Mouse (Mus musculus) spleen, adult 12 weeks (tissue): ENCODE results near the gene Syngr1.
"Not testable (repeated sequence)": the region's sequence is repeated elsewhere in the genome, so short reads cannot be mapped to it uniquely, and the experiment has no call there.

ENCODE experiments used
- DNase-seq: peaks from one replicate; pipeline ENCODE4 v3.0.0; 2022; ENCODE audit warnings: low spot score

The Syngr1 gene

DNA sequence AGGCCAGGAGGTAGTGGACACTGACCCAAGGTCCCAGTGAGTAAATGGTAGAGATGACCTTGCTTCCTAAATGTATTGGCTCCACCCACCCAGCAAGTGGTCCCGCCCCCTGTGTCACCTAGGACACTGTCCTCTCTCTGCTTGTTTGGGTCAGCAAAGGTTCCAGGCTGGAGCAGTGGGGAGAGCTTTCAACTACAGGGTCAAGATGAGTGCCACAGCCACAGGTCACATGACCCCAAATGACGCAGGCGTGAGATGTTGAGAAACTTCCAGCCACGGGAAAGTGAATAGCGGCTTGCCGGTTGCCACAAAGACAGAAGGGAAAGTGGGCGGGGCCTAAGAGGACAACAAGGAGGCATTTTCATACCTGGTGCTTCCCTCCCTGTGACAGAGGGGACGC, 26.0 kb downstream of the Syngr1 start:
- DNase-seq, result no peak

- DNase-seq, result no peak
Measured at GRCm38 (mm10) chr15:80119076-80119475, 27.9 kb downstream of the Syngr1 start.

DNA sequence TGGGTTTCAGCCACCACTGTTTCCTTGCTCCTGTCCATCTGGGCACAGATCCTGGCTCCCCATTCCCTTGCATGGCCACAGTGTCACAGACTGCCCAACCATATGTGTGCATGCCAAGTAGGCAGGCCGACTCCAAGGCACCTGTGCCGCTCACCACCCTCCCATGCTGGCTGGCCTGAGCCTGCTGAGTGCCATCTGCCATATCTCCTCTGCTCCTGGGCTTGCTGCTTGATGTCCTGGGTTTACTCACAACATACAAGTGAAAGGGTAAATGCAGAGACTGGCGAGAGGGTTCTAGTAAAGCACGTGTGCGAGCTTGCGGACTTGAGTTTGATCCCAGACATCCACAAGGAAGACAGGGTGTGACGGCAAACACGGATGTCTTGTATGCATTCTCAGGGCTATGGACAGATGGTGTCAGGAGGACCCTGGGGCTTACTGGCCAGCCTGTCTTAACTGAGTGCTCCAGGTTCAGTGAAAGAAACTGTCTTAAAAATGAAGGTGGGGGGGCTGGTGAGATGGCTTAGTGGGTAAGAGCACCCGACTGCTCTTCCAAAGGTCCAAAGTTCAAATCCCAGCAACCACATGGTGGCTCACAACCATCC, 30.7 kb downstream of the Syngr1 start:
- no peak for DNase-seq

- not testable (repeated sequence) for DNase-seq
Measured at GRCm38 (mm10) chr15:80122431-80122830, 31.3 kb downstream of the Syngr1 start.

DNA sequence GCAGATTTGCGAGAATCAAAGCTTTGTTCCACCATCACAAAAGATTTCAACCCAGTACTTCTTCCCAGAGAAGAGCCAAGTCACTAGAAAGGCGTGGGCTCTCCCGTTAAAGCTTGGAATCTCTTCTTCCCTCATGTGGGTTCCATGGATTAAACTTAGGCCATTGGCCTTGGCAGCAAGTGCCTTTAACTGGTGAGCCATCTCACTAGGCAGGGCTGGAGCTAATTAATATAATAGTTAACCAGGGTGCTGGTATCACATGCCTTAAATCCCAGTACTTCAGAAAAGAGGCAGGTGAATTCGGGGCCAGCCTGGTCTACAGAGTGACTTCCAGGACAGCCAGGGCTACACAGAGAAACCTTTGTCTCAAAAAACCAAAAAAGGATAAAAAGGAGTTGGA, 33.5 kb downstream of the Syngr1 start:
- DNase-seq, result no peak

DNA sequence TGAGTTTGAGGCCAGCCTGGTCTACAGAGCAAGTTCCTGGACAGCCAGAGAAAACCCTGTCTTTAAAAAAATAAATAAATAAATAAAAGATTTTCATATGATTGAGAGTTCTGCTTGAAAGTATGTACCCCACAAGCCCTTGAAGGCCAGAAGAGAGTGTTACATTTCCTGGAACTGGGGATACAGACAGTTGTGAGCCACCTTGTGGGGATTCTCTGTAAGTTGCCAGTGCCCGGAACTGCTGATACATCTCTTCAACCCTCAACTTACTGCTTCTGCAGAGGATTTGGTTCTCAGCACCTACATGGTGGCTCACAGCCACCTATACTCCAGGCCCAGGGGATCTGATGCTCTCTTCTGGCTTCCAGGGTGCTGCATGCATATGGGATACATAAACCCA, 36.1 kb downstream of the Syngr1 start:
- DNase-seq, result no peak

DNA sequence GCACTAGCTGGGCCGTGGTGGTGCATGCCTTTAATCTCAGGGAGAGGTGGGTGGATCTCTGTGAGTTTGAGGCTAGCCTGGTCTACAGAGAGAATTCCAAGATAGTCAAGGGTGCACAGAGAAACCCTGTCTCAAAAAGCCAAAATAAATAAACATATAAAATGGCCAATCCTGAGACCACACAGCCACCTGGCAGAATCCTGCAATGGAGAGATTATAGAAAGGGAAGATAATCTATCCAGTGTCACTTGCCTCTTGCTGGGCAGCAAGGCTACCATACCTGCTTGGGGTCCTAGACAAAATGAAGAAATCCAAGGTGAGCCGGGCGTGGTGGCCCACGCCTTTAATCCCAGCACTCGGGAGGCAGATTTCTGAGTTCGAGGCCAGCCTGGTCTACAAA, 38.8 kb downstream of the Syngr1 start:
- no peak for DNase-seq

DNA sequence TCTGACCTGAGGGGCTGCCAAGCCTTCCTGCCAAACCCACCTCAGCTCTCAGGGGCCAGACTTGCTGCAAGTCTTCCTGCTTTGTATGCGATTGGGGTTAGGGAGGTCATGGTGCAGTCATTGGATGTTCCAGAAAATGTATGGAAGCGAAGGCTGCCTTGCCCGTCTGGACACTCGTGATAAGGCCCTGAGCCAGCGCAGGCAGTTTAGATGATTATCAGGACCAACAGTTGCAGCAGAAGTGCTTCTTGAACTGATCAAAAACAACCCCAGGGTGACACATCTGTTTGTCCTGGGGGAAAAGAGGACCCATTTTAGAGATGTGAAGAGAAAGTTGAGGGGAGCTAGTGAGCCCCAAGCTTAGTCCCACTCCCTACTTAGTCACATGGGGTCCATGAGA, 39.6 kb downstream of the Syngr1 start:
- DNase-seq, result peak; percentile 68

DNA sequence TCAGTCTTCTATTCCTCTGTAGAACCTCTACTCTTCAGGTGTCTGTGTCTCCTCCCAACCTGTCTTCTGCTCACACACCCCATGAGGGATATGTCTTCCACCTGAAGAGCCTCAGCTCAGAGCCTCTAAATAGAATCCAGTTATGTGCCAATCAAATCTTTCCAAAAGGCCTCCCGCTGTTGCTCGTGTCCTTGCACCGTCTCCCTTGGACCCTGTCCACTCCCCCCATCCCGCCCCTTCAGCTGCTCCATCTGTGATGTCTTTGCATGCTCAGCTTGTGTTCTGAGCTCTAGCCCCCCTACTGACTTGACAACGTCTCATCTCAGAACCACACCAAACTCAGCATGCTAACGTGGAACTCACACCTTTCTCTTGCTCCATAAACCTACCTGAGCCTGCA, 40.3 kb downstream of the Syngr1 start:
- DNase-seq, result no peak

DNA sequence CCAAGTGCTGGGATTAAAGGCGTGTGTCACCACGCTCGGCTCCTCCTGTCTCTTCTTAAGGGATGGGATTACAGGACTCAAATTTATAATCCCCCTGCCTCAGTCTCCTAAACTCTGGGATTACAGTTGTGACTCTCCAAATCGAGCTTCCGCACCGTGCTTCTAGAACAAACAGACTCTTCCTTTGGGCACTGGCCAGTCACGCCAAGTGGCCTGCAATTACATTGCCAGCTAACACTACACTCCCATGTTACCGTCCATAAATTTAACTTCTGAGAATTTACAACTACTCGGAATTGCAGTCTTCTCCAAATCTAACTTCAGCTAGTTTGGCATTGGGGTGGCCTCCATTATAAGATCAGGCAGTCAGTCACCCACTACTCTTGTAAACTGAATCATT, 41.3 kb downstream of the Syngr1 start:
- DNase-seq, result no peak

DNA sequence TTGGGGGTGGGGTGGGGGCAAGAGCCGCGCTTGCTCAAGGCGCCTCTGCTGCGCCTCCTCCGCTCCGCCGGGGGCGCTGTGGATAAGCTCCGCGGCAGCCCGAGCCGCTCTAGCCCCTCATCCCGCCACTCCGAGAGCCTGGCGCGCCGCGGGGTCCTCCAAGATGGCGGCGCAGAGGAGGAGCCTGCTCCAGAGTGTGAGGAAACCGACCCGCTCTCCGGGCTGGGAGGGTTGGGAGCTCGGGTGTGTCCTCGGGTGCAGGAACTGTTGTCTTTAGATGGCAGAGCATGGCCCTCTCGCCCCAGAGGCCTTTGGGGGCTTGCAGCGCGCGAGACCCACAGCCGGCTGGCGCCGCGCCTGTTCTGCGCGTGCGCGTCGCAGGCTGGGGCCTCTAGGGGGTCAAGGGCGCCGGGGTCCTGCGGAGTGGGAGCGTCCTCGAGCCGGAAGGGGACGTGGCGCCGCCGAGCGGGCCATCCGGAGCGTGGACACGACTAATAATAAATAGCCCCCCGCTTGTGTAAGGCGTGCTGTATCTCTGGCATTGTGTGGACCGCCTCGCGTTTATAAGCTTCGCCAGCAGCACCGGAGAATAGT, 42.0 kb downstream of the Syngr1 start, which contains the start of gene Tab1:
TSS of gene Tab1 (plus strand) at position 135 of the 594 bp plus-strand sequence.
- peak; percentile 85 for DNase-seq

- peak; percentile 26 for DNase-seq
Measured at GRCm38 (mm10) chr15:80133682-80134449, 42.7 kb downstream of the Syngr1 start.

- DNase-seq, result no peak
Measured at GRCm38 (mm10) chr15:80134450-80134847, 43.3 kb downstream of the Syngr1 start.

GRCm38 (mm10) chr15:80135499-80135898, 44.4 kb downstream of the Syngr1 start:
- DNase-seq, result no peak

DNA sequence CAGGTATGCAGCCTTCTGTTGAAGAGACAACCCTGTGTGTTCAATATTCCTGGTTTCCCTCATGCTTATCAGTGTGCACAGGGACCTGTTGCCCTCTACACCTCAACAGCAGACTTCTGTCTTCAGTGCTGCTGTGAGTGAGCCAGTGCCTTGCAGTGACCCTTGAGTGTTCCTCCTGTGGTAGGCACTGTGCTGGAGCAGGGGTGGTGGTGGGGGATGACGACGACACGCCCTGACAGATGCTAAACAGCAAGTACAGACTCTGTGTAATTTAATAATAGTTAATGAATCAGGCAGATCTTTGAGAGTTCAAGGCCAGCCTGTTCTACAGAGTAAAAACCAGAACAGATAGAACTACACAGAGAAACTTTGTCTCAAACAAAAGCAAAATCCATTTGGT, 45.5 kb downstream of the Syngr1 start:
- no peak for DNase-seq

- DNase-seq, result no peak
Measured at GRCm38 (mm10) chr15:80137945-80138791, 47.0 kb downstream of the Syngr1 start.

GRCm38 (mm10) chr15:80140302-80140701, 49.2 kb downstream of the Syngr1 start:
- no peak for DNase-seq

- no peak for DNase-seq
Measured at GRCm38 (mm10) chr15:80140878-80141277, 49.7 kb downstream of the Syngr1 start.

- no peak for DNase-seq
Measured at GRCm38 (mm10) chr15:80142130-80142529, 51.0 kb downstream of the Syngr1 start.

DNA sequence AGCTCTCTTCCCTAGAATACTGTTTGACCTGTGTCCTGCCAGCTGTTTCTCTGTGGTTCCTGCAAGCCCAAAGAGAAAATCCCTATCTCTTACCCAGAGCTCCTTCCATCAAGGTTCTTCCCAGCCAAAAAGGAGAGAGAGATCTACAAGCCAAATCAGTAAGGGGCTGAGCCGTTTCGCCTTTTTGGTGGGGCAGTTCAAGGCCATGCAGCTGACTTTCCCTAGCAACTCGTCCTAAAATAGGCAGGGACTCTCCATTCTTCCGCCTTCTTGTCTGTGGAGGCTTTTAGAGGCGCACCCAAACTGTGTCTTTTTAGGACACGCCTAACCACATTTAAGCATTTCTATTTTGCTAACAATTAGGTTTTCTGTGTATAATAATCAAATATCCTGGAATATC, 52.6 kb downstream of the Syngr1 start:
- DNase-seq, result no peak

GRCm38 (mm10) chr15:80145397-80145796, 54.3 kb downstream of the Syngr1 start:
- no peak for DNase-seq

- DNase-seq, result no peak
Measured at GRCm38 (mm10) chr15:80146153-80146552, 55.0 kb downstream of the Syngr1 start.
